Mouse (Mus musculus) embryo, embryonic 10.5 days (tissue): ENCODE data around the gene Efcab9.

Experiments
- DNase-seq: peaks from one replicate; pipeline ENCODE4 v3.0.0-alpha.2; 2015; ENCODE audit warnings: low spot score

Efcab9 gene

DNA sequence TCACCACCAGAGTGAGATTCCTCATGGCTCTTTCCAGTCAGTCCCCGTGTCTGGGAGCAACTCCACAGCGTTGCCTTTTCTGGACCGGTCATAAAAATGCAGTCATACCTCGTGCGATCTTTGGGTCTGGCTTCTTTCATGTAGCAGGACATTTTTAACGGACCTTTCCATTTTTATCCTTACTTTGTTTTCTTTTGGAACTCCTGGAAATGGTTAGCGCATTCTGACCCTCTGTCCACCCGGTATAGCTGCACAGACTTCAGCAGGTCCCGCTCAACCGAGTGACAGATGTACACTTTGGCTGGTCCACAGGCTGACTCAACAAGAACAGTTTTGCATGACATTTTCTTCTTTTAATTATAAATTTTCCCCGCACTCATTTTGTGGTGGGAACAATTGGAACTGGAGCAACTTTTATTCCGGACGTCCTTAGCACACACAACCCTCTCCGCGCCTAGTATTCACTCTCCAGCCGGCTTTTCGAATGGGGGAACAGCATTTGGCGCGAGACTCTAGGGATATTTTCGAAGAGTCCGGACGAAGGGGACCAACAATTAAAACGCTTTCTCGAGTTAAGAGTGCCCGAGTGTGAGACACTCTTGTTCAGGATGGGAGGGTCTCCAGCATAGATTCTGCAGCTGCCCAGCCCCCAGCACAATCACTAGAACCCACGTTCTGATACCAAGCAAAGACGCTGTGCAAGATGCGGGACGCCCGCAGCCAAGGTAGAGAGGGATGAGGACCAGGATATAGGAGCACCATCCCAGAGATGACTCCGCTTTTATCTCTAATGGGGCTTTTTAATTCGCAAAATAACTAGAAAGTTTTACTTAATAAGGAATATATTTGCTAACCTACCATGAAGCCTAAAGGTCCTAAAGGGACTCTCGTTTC is at the start of gene Efcab9:
Gene Efcab9 (minus strand): TSS at position 211 of the 894 bp plus-strand sequence.
- DNase-seq, result peak; percentile 64

GRCm38 (mm10) chr11:32581031-32581430 is 49.1 kb upstream of the Efcab9 start:
- no peak for DNase-seq

DNA sequence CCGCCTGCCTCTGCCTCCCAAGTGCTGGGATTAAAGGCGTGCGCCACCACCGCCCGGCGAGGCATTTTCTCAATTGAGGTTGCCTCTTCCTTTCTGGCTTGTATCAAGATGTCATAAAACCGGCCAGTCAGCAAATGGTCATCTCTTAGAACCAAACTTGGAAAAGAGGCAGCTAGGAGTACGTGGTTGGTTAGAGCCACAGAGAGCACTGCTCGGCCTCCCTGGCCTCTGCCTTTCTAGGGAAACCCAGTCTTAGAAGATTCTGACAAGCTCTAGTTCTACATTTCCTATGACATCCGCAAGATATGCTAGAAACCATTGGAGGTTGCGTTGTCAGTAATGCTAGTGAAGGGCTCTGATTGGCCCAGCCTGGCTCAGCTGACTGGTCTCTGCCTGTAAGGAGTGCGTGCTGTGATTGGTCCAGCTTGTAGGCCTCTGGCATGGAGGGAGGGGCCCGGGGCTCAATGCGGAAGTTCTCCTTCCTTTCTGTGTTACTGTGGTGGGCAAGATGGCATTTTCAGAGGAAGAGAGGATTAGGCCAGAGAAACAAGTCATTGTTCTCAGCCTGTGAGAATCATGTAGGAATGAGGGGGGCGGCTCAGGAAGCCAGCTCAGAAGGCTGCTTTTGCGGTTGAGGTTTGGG is 48.5 kb upstream of the Efcab9 start:
- no peak for DNase-seq

GRCm38 (mm10) chr11:32576760-32577050 is 44.8 kb upstream of the Efcab9 start:
- no peak for DNase-seq

DNA sequence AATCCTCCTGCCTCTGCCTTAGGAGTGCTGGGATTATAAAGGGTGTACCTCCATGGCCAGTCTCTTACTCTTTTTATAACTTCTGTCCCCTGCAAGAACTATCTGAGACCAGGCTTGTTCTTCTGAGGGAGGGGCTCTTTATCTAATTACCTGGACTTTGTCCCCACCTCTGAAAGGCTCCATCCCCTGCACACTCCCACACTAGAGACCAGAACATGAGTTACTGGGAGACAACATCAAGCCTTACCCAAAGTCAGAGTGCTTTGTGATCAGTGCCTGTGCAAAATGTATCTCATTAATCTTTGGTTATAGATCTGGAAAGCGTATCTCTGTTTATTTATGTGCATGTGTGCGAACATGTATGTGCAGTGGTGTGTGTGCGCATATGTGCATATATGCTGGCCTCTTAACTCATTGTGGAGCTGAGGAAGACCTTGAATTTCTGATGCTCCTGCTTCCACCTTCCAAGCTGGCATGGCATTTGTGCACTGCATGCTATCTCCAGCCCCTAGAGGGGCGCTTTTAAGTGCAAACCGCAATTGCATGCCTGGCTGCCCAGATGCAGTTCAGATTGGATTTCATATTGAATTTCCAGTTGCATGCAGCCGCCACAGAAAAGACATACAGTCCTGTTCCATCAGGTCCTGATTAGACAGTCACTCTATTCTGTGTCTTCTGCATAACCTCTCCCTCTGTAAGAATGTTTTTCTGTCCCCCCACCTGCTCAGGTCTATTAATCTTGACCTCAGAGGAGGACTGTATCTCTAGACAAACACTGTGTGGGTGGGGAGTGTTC is 44.3 kb upstream of the Efcab9 start:
- no peak for DNase-seq

- DNase-seq, result no peak
Observed at GRCm38 (mm10) chr11:32573669-32574068, 41.8 kb upstream of the Efcab9 start.

GRCm38 (mm10) chr11:32571103-32571502 is 39.2 kb upstream of the Efcab9 start:
- no peak for DNase-seq

- no peak for DNase-seq
Observed at GRCm38 (mm10) chr11:32568637-32569293, 36.9 kb upstream of the Efcab9 start.

GRCm38 (mm10) chr11:32568060-32568459 is 36.2 kb upstream of the Efcab9 start:
- no peak for DNase-seq

- DNase-seq, result no peak
Observed at GRCm38 (mm10) chr11:32567000-32567855, 35.3 kb upstream of the Efcab9 start.

DNA sequence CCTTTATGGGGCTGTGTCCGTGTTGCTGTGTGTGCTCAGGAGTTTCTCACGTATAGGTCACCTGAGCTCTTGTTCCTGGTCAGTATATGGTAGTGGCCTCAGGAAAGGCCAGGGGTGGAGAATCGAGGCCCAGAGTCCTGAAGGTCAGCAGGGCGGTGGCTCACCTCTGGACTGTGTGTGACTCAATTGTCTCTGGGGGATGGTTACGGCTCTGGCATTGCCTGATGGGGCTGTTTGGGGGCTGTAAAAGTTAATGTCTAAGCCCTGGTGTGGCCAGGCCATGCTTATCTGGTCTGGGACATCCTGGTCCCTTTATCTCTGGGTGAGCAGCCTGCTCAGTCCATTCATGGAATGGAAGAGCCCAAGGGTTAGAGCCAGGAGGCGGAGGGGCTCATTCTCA is 34.3 kb upstream of the Efcab9 start:
- DNase-seq, result no peak

DNA sequence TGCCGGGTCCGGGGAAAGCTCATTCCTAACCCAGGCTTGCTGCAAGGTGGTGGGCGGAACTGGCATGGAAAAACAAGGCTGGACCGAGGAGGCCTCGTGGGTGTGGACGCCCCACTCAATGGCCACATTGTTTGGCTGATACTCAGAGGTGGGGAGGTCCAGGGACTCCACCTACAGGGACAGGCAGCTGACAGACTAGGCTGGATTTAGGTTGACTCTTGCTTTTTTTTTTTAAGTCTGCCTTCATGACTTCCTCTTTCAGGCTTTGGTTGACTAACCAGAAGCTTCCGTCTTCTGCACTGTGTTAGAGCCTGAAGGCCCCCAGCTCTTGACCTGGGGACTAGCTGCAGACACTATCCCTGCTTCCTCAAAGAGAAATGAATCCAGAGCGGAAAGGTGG is 33.2 kb upstream of the Efcab9 start:
- DNase-seq, result no peak

GRCm38 (mm10) chr11:32564629-32565028 is 32.7 kb upstream of the Efcab9 start:
- no peak for DNase-seq

DNA sequence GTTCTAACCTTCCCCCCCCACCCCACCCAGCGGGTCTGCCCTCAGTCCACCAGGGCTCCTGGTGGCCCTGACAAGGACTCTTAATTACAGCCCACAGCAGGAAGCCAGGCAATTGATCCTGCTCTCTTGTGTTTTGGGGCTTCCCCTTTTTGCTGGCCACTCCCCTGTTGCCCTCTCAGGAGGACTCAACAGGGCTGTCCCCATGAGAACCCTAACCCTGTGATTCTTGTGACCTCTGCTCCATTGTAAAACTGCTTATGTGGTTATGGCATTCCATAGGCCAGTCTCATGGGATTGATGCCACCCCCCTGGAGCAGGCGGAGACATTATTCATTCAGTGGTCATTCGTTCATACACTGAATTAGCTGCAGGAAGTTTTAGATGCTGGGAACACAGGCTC is 31.8 kb upstream of the Efcab9 start:
- no peak for DNase-seq

DNA sequence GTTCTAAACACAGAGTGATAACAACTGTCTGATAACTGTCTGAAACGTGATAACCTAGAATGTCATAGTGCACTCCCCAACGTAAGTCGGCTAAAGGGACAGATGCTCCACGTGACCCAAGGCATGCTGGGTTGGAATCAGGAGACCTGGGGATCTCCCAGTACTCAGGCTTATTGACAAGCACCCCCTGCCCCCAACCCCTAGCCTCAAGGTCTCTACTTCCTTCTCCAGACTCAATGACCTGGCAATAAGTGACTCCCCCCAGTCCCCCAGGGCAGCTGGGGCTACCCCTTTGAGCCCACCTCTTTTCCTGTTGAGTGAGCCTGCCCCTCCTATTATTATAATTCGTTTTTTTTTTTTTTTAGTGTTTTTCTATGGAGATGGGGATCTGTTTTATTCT is 30.8 kb upstream of the Efcab9 start:
- no peak for DNase-seq

DNA sequence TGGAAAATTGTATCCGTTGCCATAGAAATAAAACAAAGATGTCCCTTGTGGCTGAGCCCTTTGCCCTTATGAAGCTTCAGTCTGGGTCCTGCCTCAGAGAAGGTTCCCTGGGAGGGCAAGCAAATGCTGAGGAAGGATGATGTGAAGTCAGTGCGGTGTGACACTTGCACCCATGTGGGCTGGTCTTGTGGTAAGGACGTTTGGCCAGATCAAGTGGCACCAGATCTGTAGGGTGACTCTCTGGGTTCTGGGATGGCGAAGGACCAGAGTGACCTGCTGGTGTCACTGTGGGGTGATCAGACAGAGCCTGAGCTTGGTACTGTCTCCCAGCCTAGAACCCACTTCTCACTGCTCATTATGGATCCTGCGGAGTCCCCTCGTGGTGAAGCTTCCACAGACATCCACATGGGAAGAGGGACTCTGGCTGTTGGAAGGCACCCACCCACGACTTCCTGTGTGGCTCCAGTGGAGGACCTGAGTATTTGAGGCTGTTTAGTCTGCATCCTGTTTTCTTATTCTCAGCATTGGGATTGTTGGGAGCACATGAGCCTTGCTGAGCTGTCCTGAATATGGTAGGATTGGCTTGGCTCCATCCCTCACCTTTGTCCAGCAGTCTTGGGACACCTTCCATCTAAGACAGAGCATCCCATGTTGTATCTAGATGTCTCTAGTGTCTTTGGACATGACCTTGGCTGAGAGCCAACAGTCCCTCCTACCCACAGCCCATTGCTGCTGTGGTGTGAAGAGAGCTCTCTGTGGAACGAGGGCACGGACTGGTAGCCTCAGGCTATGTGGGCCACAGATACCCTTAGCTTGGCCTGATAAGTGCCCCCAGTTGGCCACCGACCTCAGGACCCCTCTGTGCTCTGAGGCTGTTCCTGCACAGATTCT is 29.8 kb upstream of the Efcab9 start:
- no peak for DNase-seq

DNA sequence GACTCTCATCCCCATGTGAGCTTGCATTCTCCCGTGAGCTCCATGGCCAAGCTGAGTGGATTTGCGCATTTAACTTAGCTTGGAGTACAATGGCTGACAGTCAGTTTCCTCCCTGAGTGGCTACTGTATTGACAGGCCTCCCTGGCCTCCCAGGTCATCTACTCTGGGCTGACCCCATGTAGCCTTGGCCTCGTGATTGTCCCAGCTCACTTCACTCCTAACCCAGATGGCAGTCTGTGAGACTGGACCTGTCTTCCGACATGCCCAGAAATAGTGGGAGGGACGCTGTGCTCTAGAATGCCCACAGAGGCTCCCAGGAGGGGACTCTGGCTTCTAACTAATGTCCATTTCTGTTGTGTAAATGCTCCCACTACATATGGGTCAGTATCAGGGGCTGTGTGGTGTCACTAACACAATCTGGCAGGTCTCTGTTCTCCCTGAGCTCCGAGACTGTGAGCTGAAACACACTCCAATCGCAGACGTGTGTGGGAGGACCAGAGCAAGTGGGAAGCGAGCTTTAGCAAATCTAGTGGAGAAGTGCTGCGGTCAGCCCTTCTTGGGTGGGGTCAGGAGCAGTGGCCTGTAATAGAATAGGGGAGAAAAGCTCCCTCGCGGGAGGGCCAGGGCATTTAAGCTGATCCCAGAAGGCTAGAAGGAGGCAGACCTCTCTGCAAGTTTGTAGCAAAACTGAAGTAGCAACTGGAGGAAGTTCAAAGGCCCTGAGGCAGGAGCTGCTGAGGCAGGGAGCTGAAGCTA is 28.3 kb upstream of the Efcab9 start:
- no peak for DNase-seq

DNA sequence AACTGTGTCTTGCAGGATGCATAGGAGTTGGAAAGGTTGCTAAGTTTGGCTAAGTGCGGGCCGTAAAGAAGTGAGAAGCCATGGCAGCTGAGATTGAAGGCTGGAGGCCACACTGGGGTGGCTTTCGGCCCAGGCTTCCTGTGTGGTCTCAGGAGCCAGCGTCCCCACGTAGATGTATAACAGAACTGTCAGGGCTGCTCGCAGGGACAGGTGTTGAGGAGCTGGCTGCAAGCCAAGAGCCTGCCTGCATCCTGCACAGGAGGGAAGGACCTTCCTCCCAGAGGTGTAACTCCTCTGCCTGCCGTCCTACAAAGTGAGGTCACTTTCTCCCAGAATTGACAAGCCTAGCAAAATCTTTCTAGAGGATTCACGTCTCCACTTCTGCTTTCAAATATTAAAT is 26.8 kb upstream of the Efcab9 start:
- DNase-seq, result no peak

- no peak for DNase-seq
Observed at GRCm38 (mm10) chr11:32558026-32558425, 26.1 kb upstream of the Efcab9 start.
